Mouse (Mus musculus) layer of hippocampus, postnatal 36 days (tissue): ENCODE data around the gene Fkbp8. TPM values are rescaled to one million over a fixed set of nuclear protein-coding genes. Genes with fewer than 3 reads are reported as not detected.

Experiments
- DNase-seq, 2 experiments: peaks; one replicate each; pipeline ENCODE4 v3.0.0; 2022
- total RNA-seq, 2 experiments: library from RNA; stranded (reverse); gene quantifications; 2 replicates each; pipeline ENCODE4 v1.2.3; 2021

Gene Fkbp8
- total RNA-seq, 2 experiments from 2014 or later: 436 to 447 TPM

DNA sequence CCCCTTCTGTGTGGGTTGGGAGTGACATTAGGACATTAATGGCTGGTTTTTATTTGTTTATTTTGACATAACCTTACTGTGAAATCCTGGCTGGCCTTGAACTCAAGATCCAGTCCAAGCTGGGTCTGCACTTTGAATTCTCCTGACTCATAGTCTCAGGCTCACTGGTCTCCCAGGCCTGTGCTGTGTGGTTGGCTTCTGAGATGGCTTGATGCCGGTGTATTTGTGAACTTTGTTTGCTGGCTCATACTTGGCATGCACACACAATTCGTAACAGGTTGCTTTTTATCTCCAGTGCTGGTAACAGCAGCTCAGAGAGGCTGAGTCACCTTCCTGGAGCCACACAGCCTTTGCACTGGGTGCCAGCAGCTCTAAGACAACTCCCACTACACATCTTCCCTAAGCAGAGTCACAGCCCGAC, 2.2 kb downstream of the Fkbp8 start:
- no peak for DNase-seq

DNA sequence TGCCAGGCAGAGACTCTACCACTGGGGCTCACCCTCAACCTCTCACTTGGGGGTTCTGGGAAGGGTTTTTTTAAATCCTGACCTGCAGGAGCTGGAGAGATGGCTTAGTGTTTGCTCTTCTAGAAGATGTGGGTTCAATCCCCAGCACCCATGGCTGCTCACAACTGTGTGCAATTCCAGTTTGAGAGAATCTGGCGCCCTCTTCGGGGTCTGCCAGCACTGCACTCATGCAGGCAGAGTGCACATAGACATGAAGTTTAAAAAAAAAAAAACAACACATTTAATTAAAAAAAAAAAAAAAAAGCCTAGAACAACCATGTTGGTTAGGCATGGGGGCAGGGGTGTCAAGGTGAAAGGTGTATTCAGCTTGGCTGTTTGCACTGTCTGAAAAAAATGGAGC, 2.8 kb downstream of the Fkbp8 start:
- DNase-seq: no peak

DNA sequence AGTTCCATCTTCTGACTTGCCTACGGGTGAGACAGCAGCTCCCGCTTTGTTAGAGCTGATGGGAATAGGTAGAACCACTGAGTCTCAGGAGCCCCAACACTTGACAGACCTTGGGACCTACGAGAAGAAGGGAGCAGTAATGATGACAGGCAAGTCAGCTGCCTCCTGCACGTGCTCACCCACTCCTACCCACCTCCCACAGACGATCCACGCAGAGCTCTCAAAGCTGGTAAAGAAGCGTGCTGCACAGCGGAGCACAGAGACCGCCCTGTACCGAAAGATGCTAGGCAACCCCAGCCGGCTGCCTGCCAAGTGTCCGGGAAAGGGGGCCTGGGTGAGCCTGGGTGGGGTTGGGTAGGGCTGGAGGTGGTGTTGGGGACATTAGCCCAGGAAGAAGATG, 6.8 kb downstream of the Fkbp8 start:
- no peak for DNase-seq

DNA sequence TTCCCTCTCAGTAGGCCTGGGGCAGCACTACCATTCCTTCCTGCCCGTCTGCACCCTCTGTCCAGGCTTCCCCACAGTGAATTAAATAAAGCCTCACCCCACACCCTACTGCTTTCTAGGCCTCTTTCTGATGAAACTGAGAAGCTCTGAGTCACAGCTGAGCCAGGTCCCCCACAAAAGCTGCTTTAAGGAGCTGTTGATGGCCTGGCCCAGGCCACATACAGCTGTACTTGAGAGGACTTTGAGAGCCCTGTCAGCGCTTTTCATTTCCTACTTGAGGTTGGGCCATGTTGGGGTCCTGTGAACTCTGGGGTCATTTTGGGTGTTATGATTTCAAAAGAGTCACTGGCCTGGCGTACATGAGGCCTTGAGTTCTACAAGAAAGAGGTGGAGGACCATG, 7.7 kb downstream of the Fkbp8 start:
- no peak for DNase-seq

DNA sequence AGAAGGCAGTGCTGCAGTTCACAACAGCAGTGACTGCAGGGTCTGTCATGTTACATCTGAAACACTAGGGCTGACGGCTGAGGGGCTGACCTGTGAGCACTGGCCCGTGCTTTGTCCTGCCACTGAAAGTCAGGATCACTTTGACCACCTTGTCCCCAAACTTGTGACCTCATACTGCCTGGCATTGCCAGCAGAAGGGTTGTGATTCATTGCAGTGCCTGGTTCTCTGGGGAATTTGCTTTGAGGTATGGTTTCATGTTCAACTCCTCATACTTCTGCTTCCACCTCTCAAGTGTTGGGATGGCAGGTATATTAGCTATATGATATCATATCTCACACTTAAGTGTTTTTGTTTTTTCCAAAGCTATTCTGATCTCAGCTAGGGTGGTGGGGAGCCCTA, 8.2 kb downstream of the Fkbp8 start:
- no peak for DNase-seq

DNA sequence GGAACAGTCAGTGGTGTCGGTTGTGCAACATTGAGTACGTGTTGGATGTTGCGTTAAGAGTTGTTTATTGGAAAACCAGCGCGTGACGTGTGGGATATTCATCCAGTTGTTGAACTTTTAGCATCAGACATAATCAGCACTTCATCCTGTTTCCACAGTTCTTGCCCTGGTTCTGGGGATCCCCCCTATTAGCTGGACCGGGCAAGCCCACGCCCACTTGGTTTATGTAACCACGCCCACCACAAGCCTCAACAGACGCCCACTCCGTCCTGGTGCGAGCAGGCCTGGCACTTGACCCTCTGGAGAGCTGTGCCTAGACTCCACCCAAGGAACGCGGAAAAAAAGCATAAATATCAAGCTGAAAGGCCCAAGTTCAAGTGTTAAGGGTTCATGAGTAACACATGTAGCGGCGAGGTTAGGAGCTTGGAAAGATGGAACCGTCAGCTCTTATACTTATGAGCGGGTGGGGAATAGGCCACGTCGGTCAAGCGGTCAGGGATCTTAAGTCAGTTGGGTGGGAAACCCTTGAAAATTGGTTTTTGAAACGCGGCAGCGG, 10.6 kb downstream of the Fkbp8 start:
- DNase-seq: no peak

DNA sequence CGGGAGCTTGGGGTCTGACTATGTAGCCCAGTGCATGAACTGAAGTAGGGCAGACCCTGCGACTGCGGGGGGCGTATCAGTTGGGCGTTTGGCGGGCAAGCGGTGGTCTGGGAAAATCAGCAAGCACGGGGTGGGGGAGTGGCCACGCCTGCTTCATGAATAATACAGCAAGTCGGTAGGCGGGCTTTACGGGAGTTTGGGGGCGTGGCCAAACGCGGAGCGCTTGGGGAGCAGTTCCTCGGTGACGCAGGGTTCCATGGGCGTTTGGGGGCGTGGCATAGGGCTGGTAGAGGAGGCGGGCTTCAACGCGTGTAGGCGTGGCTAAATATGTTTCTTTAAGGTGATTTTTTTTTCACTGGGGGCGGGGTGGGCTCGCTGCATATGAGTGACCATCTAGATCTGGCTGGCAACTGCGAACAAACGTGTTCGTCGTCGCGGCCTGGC, 11.1 kb downstream of the Fkbp8 start:
- peak; percentile 99 for DNase-seq

DNA sequence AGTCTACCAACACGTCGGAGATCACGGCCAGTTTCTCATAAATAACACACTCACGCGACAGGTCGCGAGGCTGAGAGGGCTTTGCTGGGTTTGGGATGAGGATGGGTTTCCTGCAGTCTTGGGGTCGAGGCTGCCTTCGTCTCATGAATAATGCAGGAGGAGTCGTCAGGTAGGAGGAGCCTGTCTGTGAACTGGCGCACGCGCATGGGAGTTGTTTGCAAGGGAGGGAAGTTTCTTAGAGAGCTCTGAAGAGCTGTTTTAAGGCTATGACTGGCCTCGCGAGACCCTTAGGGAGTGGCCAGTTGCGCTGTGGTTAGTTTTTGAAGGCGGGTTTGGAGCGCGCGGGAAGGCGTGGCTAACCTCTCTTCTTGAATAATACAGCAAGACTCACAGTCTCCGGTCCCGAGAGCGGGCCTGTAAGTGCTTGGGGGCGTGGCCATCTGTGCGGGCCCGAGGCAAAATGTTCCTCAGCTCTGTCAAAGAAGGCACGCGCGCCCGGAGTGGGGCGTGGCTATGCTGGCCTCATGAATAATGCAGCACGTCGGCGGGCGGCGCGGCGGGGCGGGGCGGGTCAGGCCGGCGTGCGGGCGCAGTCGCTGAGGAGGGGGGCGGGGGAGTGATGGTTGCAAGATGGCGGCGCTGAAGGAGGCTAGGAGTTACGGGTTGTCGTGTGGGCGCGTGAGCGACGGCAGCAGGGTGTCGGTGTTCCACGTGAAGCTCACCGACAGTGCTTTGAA, 11.7 kb downstream of the Fkbp8 start, which contains the start of gene Ell:
Gene Ell (plus strand): TSS at position 381 of the 737 bp plus-strand sequence.
- DNase-seq: peak; percentile 98 to 99

DNA sequence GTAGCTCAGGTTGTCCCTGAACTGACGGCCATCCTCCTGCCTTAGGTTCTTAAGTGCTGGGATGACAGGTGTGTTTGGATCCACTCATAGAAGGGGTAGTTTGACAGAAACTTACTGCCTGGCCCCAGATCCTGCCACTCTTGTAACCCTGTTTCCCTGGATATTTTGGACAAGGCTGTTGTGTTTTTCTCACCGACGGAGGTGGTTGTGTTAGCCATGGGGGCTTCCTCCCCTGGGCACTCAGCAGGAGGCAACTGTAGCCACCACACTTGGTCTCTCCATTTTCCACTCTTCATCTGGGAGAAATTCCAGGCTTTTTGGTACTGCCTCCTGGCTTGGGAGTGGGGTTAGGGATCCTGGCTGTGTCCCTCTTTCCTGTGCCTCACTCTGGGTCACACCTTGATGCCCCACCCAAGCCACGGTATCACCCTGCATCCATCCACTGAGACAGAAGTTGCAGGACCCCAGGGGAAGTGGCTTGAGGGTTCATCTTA, 12.5 kb downstream of the Fkbp8 start:
- DNase-seq: no peak

DNA sequence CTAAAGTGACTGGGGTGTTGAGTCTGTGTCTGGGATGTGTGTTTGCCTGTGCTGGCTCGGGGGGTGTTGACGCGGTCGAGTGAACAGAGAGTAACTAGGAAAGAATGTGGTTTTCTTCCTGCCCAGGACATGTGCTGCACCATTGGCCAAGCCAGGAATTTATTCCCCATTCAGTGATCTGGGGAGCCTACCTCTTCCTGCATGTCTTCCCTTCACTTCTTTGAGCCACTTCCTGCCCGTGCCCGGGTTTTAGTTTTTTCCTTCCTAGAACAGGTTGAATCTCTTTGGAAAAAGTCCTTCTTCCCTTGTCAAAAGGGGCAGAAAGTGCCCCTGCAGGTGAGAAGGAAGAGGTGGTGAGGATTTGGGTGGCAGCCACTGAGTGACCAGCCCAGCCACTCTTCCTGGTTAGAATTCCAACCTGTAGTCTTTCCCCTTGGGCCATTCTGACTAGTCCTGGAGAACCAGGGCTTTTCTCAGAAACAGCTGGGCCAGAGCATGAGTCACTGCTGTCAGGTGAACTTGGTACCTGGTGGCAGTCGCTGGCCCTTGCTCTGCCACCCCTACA, 13.1 kb downstream of the Fkbp8 start:
- DNase-seq: no peak

DNA sequence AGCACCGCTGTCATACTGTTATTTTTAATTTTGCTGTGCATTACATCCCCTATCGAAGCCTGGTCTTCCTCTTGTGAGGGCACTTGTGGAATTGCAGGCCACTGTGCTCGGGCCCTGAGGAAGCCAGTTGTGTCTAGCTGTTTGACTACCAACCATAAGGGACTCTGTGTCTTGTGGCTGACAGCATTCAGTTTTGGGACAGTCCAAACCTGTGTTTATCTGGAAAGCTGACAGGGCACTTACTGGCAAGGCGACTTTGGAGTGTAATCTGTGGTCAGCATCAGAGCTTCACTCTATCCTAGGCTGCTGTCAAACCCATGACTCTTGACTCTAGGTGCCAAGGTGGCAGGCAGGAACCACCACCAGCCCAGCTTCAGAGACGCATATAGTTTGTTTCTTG, 13.6 kb downstream of the Fkbp8 start:
- DNase-seq: no peak

DNA sequence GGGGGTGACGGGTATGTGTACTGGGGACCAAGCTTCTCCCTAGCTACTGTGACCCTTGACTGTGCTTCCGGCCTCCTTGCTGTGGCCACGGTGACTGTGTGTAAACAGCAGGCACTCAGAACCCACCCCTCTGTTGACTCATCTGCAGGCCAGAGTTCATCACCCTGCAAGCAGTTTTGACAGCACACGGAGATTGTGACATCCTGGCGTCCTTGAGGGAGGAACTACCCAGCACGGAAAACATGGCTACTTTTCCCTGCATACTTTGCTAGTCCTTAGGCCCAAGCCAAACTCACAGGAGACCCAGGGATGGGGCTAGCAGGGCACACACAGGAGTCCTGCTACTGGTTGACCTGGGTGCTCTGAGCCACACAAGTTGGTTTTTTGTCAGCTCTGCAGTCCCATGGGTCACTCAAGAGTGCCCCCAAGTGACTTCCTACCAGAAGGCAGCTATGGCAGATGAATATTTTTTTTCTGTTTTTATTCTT, 16.7 kb downstream of the Fkbp8 start:
- no peak for DNase-seq

DNA sequence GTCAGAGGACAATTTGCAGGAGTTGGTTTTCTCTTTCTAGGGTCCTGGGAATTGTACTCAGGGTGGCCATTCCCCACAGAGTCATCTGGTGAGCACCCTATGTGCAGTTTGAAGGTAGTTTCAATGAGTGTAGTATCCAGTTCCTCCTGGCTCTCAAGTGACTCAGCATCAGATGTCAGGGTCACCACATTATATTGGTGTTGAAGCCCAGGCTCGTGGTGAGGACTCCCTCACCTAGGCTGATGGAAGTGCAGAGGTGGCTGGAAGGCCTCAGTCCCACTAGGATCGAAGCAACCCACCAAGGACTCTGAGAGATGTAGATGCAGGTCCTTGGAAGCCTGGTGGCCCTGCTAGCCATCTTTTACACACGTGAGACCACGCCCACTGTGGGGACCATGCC, 18.9 kb downstream of the Fkbp8 start:
- DNase-seq: no peak

DNA sequence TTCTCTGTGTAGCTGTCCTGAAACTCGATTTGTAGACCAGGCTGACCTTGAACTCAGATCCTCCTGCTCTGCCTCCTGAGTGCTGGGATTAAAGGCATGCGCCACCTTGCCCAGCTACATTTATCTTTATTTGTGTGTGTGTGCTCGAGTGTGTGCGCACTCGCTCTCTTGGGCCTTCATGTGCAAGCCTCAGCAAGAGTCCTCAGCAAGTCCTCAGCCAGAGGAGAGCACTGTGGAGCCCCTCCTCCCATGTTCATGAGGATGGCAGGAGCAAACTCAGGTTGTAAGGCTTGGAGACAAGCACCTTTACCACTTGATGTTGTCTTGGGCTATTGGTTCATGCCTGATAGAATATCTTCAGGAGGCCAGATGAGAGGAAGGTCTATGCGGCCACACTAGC, 20.2 kb downstream of the Fkbp8 start:
- DNase-seq: no peak

DNA sequence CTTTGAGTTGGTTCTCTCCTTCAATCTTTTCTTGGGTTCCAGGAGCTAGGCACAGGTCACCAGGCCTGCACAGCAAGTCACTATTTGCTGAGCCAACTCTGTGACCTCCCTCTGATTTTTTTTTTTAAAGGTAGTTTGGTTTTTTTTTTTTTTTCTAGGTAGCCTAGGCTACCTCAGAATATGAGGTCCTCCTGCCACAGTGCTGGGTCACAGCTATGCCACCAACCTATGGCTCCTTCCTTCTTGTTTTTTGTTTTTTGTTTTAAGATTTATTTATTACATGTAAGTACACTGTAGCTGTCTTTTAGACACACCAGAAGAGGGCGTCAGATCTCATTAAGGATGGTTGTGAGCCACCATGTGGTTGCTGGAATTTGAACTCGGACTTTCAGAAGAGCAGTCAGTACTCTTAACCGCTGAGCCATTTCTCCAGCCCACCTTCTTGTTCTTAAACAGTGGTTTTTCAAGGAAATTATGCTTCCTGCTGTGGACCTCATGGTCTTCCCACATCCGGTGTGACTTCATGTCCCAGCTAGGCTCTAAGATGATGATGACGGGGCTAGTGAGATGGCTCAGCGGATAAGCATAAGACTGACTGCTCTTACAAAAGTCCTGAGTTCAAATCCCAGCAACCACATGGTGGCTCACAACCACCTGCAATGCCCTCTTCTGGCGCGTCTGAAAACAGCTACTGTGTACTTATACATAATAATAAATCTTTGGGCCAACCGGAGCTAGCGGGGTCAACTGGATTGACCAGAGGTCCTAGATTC, 22.1 kb downstream of the Fkbp8 start:
- no peak for DNase-seq

DNA sequence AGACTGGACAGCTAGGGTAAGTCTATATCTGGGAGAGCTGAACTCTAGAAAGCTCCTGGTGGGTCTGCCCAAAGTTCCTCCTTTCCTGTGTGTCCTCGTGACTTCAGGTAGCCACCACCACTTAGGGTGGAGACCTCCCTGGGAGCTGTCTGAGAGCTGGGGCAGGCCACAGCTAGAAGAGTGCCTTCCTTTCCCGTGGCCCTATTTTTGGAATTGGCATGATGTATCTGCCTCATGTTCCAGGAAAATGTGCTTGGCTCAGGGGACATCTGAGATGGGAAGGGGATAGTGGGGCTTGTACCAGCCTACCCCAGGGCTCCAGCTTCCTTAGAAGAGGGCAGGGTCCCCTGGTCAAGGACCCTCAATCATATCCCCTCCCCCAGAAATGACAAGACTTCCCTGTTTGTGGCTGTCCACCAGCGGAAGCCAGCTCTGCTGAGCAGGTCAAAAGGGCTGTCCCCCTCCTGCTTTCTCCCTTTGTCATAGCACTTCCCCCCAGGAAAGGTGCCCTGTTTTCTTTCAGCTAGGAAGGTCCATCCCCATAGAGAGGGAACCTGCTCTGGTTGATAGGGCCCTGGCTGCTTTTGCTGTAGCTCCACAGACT, 24.1 kb downstream of the Fkbp8 start:
- no peak for DNase-seq

DNA sequence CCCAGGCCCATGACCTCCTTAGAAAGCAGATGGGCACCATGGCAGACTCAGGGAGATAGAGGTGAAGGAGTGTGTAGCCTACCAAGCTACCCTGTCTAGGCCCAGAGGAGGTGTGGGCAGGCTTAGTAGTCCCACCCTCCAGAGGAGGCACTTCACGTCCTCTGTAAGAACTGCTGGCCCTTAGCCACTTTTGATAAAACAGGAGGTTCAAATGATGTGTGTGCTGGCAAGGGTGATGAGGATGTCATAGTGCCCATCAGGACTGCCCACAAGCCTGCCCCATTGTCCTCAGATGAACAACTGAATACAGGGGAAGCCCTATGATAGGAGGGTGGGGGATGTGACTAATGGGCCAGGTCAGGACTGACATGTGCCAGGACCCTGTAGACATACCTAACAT, 25.3 kb downstream of the Fkbp8 start:
- no peak for DNase-seq

DNA sequence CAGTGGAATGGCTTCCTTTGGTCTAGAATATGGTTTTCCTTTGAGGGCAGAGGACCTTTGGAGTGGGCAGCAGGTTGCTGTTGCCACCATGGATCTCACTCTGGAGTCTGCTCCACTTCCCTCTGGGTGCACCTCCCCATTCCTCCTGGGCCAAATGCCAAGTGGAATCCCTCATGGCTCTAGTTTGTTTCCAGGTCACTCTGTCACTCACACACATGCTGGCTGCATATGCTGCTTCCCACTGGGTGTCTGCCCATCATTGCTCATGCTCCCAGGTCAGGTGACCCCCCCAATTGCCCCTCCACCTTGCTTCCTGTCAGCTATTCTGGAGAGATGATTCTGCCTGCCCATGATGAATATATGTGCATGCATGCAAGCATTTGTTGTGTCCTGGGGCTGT, 26.2 kb downstream of the Fkbp8 start:
- no peak for DNase-seq

DNA sequence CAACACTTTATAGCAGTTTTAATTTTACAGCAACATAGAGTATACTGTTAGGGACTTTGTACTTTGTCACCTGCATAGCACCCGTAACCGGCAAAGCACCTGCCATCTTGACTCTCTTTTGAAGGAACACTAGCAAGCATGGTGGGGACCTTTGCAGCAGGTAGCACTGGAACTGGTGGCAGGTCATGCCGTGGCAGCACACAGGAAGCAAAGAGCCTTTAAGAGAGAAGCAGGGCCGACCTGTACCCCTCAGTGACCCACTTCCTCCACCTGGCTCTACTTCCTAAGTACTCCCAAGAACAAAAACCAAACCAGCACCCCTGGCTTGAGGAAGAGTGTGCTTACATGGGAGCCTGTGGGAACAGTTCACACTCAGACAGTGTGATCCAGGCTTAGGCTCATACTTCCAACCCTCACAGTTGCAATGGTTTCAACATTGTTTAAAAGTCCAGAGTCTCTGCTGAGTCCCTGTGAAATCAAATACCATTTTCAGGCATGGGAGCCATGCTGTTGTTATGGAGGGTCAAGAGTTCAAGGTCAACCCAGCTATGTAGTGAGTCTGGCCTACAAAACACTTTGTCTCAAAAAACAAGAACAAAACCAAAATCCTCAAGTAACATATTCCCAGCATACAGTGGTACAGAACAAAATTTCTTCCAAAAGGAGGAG, 27.7 kb downstream of the Fkbp8 start:
- no peak for DNase-seq

DNA sequence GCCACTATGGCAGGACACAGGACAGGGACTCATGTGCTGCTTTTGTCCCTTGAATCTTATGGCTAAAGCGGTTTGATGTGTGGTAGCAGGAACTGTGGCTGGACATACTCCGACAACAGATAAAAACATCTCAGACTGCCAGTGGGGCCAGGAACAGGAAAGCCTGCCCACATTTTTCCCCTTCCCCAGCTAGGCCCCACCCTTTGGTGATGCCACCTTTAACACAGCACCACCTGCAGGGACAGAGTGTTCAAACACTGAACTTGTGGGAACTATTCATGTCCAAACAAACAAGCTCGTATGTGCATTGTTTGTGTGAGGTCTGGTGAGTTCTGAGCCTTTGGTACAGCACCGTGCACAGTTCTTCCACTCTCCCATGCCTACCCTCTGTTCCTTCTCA, 30.8 kb downstream of the Fkbp8 start:
- no peak for DNase-seq

DNA sequence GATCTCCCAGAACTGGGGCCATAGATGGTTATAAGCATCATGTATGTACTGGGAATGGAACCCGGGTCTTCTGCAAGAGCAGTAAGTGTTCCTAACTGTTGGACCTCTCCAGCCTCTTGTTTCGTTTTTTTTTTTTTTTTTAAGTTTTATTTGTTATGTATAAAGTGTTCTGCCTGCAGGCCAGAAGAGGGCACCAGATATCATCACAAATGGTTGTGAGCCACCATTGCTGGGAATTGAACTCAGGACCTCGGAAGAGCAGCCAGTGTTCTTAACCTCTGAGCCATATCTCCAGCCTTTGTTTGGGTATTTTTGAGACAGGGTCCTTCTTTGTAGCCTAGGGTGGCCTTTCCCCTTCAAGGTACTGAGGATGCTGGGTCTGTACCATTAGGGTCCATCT, 31.5 kb downstream of the Fkbp8 start:
- no peak for DNase-seq

DNA sequence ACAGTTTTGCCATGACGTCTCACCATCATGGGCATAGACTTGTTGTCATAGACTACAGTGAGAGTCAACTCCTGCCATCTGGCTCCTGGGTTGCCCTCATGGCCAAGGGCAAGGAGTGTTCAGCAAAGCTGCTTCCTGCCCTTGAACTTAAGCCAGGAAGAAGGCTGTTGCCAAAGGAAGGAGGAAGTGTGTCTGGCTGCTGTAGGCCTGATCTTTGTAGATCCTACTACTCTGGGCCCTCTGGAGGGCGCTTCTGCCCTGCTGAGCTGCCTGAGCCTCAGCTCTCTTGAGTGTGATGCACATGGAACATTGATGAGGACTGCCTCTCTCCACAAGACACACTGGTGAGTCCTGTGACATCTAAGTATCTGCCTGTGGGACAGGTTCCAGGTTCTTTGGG, 32.6 kb downstream of the Fkbp8 start:
- no peak for DNase-seq
